Mouse (Mus musculus) erythroid progenitor cell, adult 5-6 weeks (primary cell): Measurements from ENCODE around the gene Olfr9. TPM values are rescaled to one million over a fixed set of nuclear protein-coding genes. Genes with fewer than 3 reads are reported as not detected.
"Not testable (repeated sequence)": the region's sequence is repeated elsewhere in the genome, so short reads cannot be mapped to it uniquely, and the experiment has no call there.

ENCODE experiments used
- ATAC-seq: replicated peaks from 2 replicates; pipeline ENCODE4 v1.8.0; 2016; ENCODE audit warnings: moderate number of reproducible peaks, mild to moderate bottlenecking, moderate TSS enrichment, inconsistent platforms; ENCODE audit not compliant: poor library complexity, low FRiP score, severe bottlenecking
- total RNA-seq, 2 experiments: library from RNA; stranded (forward) in 1 of 2; stranded (reverse) in 1 of 2; fragments of 150-400 nt in 1 of 2; fragments of 186-747, 209-891 nt in 1 of 2; gene quantifications; 2 replicates each; pipeline versions ENCODE4 v1.2.3 to v1.2.4; 2015 to 2017; ENCODE audit warnings: low replicate concordance in 2 of 2

Gene Olfr9
- total RNA-seq, 2 experiments from 2014 or later: not detected

GRCm38 (mm10) chr10:128996523-128997040 lies 7.4 kb downstream of the Olfr9 start:
- ATAC-seq: no peak

- no peak for ATAC-seq
Observed at GRCm38 (mm10) chr10:129004032-129004920, 15.0 kb downstream of the Olfr9 start.

GRCm38 (mm10) chr10:129010288-129010841 lies 21.1 kb downstream of the Olfr9 start, which contains the start of gene Olfr763:
Gene Olfr763 (plus strand): TSS chr10:129010791.
- ATAC-seq: no peak

GRCm38 (mm10) chr10:129011511-129011910 lies 22.3 kb downstream of the Olfr9 start:
- not testable (repeated sequence) for ATAC-seq

- no peak for ATAC-seq
Observed at GRCm38 (mm10) chr10:129014477-129014876, 25.2 kb downstream of the Olfr9 start.

- no peak for ATAC-seq
Observed at GRCm38 (mm10) chr10:129023319-129023718, 34.1 kb downstream of the Olfr9 start.

GRCm38 (mm10) chr10:129026018-129026662 lies 36.9 kb downstream of the Olfr9 start:
- 0 out of 2 replicates have a peak, but pooled peaks have one; percentile 57 for ATAC-seq

- ATAC-seq: no peak
Observed at GRCm38 (mm10) chr10:129028343-129028742, 39.1 kb downstream of the Olfr9 start.

- no peak for ATAC-seq
Observed at GRCm38 (mm10) chr10:129039796-129040195, 50.6 kb downstream of the Olfr9 start, which contains the start of gene Olfr764-ps1. Gene Olfr764-ps1 (minus strand): TSS chr10:129039896.

Other genes starting within 250 kb of the Olfr9 start
- gene Dgka, start 244.6 kb upstream of the Olfr9 start, total RNA-seq (2015; ENCODE audit: low replicate concordance): 9.6 and 16.2 TPM in 2 replicates
- 2.5 and 9.6 TPM in 2 replicates for gene Dgka, start 244.6 kb upstream of the Olfr9 start, total RNA-seq (2017; ENCODE audit: low replicate concordance)
- 13.8 and 19.5 TPM in 2 replicates for gene Pym1, start 241.5 kb upstream of the Olfr9 start, total RNA-seq (2015; ENCODE audit: low replicate concordance)
- gene Pym1, start 241.5 kb upstream of the Olfr9 start, total RNA-seq (2017; ENCODE audit: low replicate concordance): 15.5 and 19.7 TPM in 2 replicates
- gene Mmp19, start 198.5 kb upstream of the Olfr9 start, total RNA-seq (2015; ENCODE audit: low replicate concordance): 1.3 and 1.4 TPM in 2 replicates
- gene Mmp19, start 198.5 kb upstream of the Olfr9 start, total RNA-seq (2017; ENCODE audit: low replicate concordance): 0.90 and 1.9 TPM in 2 replicates
- 15.1 and 15.5 TPM in 2 replicates for gene Dnajc14, start 185.4 kb upstream of the Olfr9 start, total RNA-seq (2015; ENCODE audit: low replicate concordance)
- 23.5 and 24.6 TPM in 2 replicates for gene Dnajc14, start 185.4 kb upstream of the Olfr9 start, total RNA-seq (2017; ENCODE audit: low replicate concordance)
- gene Tmem198b, start 185.1 kb upstream of the Olfr9 start, total RNA-seq (2015; ENCODE audit: low replicate concordance): 6.5 TPM in 1 of 2 replicates, not detected in the other
- 0.26 and 2.0 TPM in 2 replicates for gene Tmem198b, start 185.1 kb upstream of the Olfr9 start, total RNA-seq (2017; ENCODE audit: low replicate concordance)
- gene Sarnp, start 172.1 kb upstream of the Olfr9 start, total RNA-seq (2015; ENCODE audit: low replicate concordance): 151 and 206 TPM in 2 replicates
- gene Sarnp, start 172.1 kb upstream of the Olfr9 start, total RNA-seq (2017; ENCODE audit: low replicate concordance): 162 and 172 TPM in 2 replicates
- 32.7 and 45.4 TPM in 2 replicates for gene Ormdl2, start 167.8 kb upstream of the Olfr9 start, total RNA-seq (2015; ENCODE audit: low replicate concordance)
- gene Ormdl2, start 167.8 kb upstream of the Olfr9 start, total RNA-seq (2017; ENCODE audit: low replicate concordance): 23.9 and 91.4 TPM in 2 replicates
- 0.36 TPM in 1 of 2 replicates, not detected in the other for gene Gdf11, start 97.7 kb upstream of the Olfr9 start, total RNA-seq (2015; ENCODE audit: low replicate concordance)
- not detected in 2 replicates for gene Gdf11, start 97.7 kb upstream of the Olfr9 start, total RNA-seq (2017; ENCODE audit: low replicate concordance)
- gene Cd63, start 88.4 kb upstream of the Olfr9 start, total RNA-seq (2015; ENCODE audit: low replicate concordance): 57.4 and 85.1 TPM in 2 replicates
- gene Cd63, start 88.4 kb upstream of the Olfr9 start, total RNA-seq (2017; ENCODE audit: low replicate concordance): 17.7 and 28.4 TPM in 2 replicates
- gene Rdh5, start 66.5 kb upstream of the Olfr9 start, total RNA-seq (2015; ENCODE audit: low replicate concordance): 11.7 TPM in 1 of 2 replicates, not detected in the other
- gene Rdh5, start 66.5 kb upstream of the Olfr9 start, total RNA-seq (2017; ENCODE audit: low replicate concordance): 20.1 TPM in 1 of 2 replicates, not detected in the other
- 49.0 and 51.2 TPM in 2 replicates for gene Bloc1s1, start 65.4 kb upstream of the Olfr9 start, total RNA-seq (2015; ENCODE audit: low replicate concordance)
- 15.5 and 37.2 TPM in 2 replicates for gene Bloc1s1, start 65.4 kb upstream of the Olfr9 start, total RNA-seq (2017; ENCODE audit: low replicate concordance)
- gene Itga7, start 55.6 kb upstream of the Olfr9 start, total RNA-seq (2015; ENCODE audit: low replicate concordance): not detected in 2 replicates
- not detected in 2 replicates for gene Itga7, start 55.6 kb upstream of the Olfr9 start, total RNA-seq (2017; ENCODE audit: low replicate concordance)
- gene Mettl7b, start 28.4 kb upstream of the Olfr9 start, total RNA-seq (2015; ENCODE audit: low replicate concordance): not detected in 2 replicates
- gene Mettl7b, start 28.4 kb upstream of the Olfr9 start, total RNA-seq (2017; ENCODE audit: low replicate concordance): not detected in 2 replicates
- not detected in 2 replicates for gene Olfr763, start 21.4 kb downstream of the Olfr9 start, total RNA-seq (2015; ENCODE audit: low replicate concordance)
- not detected in 2 replicates for gene Olfr763, start 21.4 kb downstream of the Olfr9 start, total RNA-seq (2017; ENCODE audit: low replicate concordance)
- not detected in 2 replicates for gene Olfr764-ps1, start 50.5 kb downstream of the Olfr9 start, total RNA-seq (2015; ENCODE audit: low replicate concordance)
- not detected in 2 replicates for gene Olfr764-ps1, start 50.5 kb downstream of the Olfr9 start, total RNA-seq (2017; ENCODE audit: low replicate concordance)
- not detected in 2 replicates for gene Olfr765, start 60.6 kb downstream of the Olfr9 start, total RNA-seq (2015; ENCODE audit: low replicate concordance)
- not detected in 2 replicates for gene Olfr765, start 60.6 kb downstream of the Olfr9 start, total RNA-seq (2017; ENCODE audit: low replicate concordance)
- gene Olfr766-ps1, start 79.5 kb downstream of the Olfr9 start, total RNA-seq (2015; ENCODE audit: low replicate concordance): not detected in 2 replicates
- gene Olfr766-ps1, start 79.5 kb downstream of the Olfr9 start, total RNA-seq (2017; ENCODE audit: low replicate concordance): not detected in 2 replicates
- not detected in 2 replicates for gene Olfr767, start 93.5 kb downstream of the Olfr9 start, total RNA-seq (2015; ENCODE audit: low replicate concordance)
- not detected in 2 replicates for gene Olfr767, start 93.5 kb downstream of the Olfr9 start, total RNA-seq (2017; ENCODE audit: low replicate concordance)
- gene Olfr768, start 109.9 kb downstream of the Olfr9 start, total RNA-seq (2015; ENCODE audit: low replicate concordance): not detected in 2 replicates
- not detected in 2 replicates for gene Olfr768, start 109.9 kb downstream of the Olfr9 start, total RNA-seq (2017; ENCODE audit: low replicate concordance)
- gene Olfr769, start 128.4 kb downstream of the Olfr9 start, total RNA-seq (2015; ENCODE audit: low replicate concordance): not detected in 2 replicates
- not detected in 2 replicates for gene Olfr769, start 128.4 kb downstream of the Olfr9 start, total RNA-seq (2017; ENCODE audit: low replicate concordance)
- gene Olfr770, start 149.6 kb downstream of the Olfr9 start, total RNA-seq (2015; ENCODE audit: low replicate concordance): not detected in 2 replicates
- not detected in 2 replicates for gene Olfr770, start 149.6 kb downstream of the Olfr9 start, total RNA-seq (2017; ENCODE audit: low replicate concordance)
- gene Olfr771, start 175.3 kb downstream of the Olfr9 start, total RNA-seq (2015; ENCODE audit: low replicate concordance): not detected in 2 replicates
- gene Olfr771, start 175.3 kb downstream of the Olfr9 start, total RNA-seq (2017; ENCODE audit: low replicate concordance): not detected in 2 replicates
- gene Olfr772, start 188.5 kb downstream of the Olfr9 start, total RNA-seq (2015; ENCODE audit: low replicate concordance): not detected in 2 replicates
- gene Olfr772, start 188.5 kb downstream of the Olfr9 start, total RNA-seq (2017; ENCODE audit: low replicate concordance): not detected in 2 replicates
- not detected in 2 replicates for gene Olfr773, start 198.0 kb downstream of the Olfr9 start, total RNA-seq (2015; ENCODE audit: low replicate concordance)
- gene Olfr773, start 198.0 kb downstream of the Olfr9 start, total RNA-seq (2017; ENCODE audit: low replicate concordance): not detected in 2 replicates
- gene Olfr774, start 246.8 kb downstream of the Olfr9 start, total RNA-seq (2015; ENCODE audit: low replicate concordance): not detected in 2 replicates
- gene Olfr774, start 246.8 kb downstream of the Olfr9 start, total RNA-seq (2017; ENCODE audit: low replicate concordance): not detected in 2 replicates